Mouse (Mus musculus) midbrain, embryonic 16.5 days (tissue): ENCODE data around the gene Spry2. TPM values are rescaled to one million over a fixed set of nuclear protein-coding genes. Genes with fewer than 3 reads are reported as not detected.

Source experiments
- ATAC-seq: fragments of 200-750 bp; cut with Nextera tagmentation; 2 replicates; pipeline ENCODE4 v1.8.0; 2017; ENCODE audit warnings: moderate TSS enrichment
- H3K27ac ChIP-seq: fragments of 300-500 bp; sonication (generic); 2 replicates; pipeline ENCODE4 v1.5.1; 2014; ENCODE audit warnings: mild to moderate bottlenecking, low read length, mixed read lengths
- H3K27me3 ChIP-seq: fragments of 300-500 bp; sonication (generic); 2 replicates; pipeline ENCODE4 v1.6.1; 2014; ENCODE audit warnings: low read depth, low read length, mixed read lengths; ENCODE audit not compliant: control insufficient read depth, insufficient read depth
- H3K36me3 ChIP-seq: fragments of 300-500 bp; sonication (generic); 2 replicates; pipeline ENCODE4 v1.6.1; 2014; ENCODE audit warnings: mild to moderate bottlenecking, low read length, moderate library complexity, mixed read lengths; ENCODE audit not compliant: control insufficient read depth, insufficient read depth
- H3K4me1 ChIP-seq: fragments of 300-500 bp; sonication (generic); 2 replicates; pipeline ENCODE4 v1.6.1; 2014; ENCODE audit warnings: mild to moderate bottlenecking, low read length, mixed read lengths; ENCODE audit not compliant: control insufficient read depth, insufficient read depth
- H3K4me2 ChIP-seq: fragments of 300-500 bp; sonication (generic); 2 replicates; pipeline ENCODE4 v1.6.1; 2014; ENCODE audit warnings: mild to moderate bottlenecking, low read length, mixed read lengths
- H3K4me3 ChIP-seq: fragments of 300-500 bp; sonication (generic); 2 replicates; pipeline ENCODE4 v1.5.1; 2014; ENCODE audit warnings: low read depth, mild to moderate bottlenecking, low read length, moderate library complexity, mixed read lengths
- H3K9ac ChIP-seq: fragments of 300-500 bp; sonication (generic); 2 replicates; pipeline ENCODE4 v1.6.1; 2014; ENCODE audit warnings: low read depth, low read length, mixed read lengths
- H3K9me3 ChIP-seq: fragments of 300-500 bp; sonication (generic); replicated peaks from 2 replicates; pipeline ENCODE4 v1.6.1; 2014; ENCODE audit warnings: mild to moderate bottlenecking, low read length, mixed read lengths; ENCODE audit not compliant: control insufficient read depth, poor library complexity, severe bottlenecking
- WGBS: fragments of 180-500 bp; shearing (Covaris S2); extraction: QIAGEN DNeasy Blood & Tissue Kit; methylation state at CpG from one replicate; pipeline ENCODE4 v1.1.7; 2014; 5-methylcytosine and 5-hydroxymethylcytosine counted together
- polyA plus RNA-seq: library from polyadenylated mRNA; unstranded; fragments of >200 nt; fragmentation: Nextera tagmentation; extraction: Ambion mirVana; gene quantifications from 2 replicates; pipeline ENCODE4 v1.2.1, GENCODE M21; 2015

Gene Spry2
- polyA plus RNA-seq, 1 experiment from 2014 or later: 31.0 TPM

GRCm38 (mm10) chr14:105920395-105921216, 24.0 kb upstream of the Spry2 start:
- Histone ChIP-seq H3K9ac (peak overlapping the region; percentile 35; the same call in 1 of the 2 replicates), H3K27me3 (0 out of 2 replicates have a peak, but pooled peaks cover 3% of the 10 kb centered on the region), H3K9me3 (no peaks in the 10 kb centered on the region), H3K27ac (no peak overlapping the region), H3K36me3 (no peaks in the 10 kb centered on the region), H3K4me1 (peaks cover 2% of the 10 kb centered on the region; the same call in 1 of the 2 replicates), H3K4me3 (peak overlapping the region; percentile 1; the same call in 1 of the 2 replicates), H3K4me2 (peak overlapping the region; percentile 42)
- peak; percentile 54; the same call in 1 of the 2 replicates for ATAC-seq
- WGBS: 4% methylated on average over 23 of the region's 23 CpGs

GRCm38 (mm10) chr14:105907216-105907615, 10.6 kb upstream of the Spry2 start:
- H3K9me3 ChIP-seq: no peaks in the 10 kb centered on the region
- H3K4me2 ChIP-seq: no peak overlapping the region
- H3K27ac ChIP-seq: no peak overlapping the region
- H3K36me3 ChIP-seq: no peaks in the 10 kb centered on the region
- H3K9ac ChIP-seq: no peak overlapping the region
- WGBS: 85% methylated on average over 6 of the region's 6 CpGs
- no peak for ATAC-seq
- H3K4me1 ChIP-seq: no peaks in the 10 kb centered on the region
- H3K27me3 ChIP-seq: no peaks in the 10 kb centered on the region
- no peak overlapping the region for H3K4me3 ChIP-seq

GRCm38 (mm10) chr14:105905935-105906334, 9.3 kb upstream of the Spry2 start:
- ATAC-seq: no peak
- Histone ChIP-seq H3K27ac (no peak overlapping the region), H3K4me3 (no peak overlapping the region), H3K9ac (no peak overlapping the region), H3K27me3 (no peaks in the 10 kb centered on the region), H3K4me1 (no peaks in the 10 kb centered on the region), H3K9me3 (no peaks in the 10 kb centered on the region), H3K4me2 (no peak overlapping the region), H3K36me3 (no peaks in the 10 kb centered on the region)
- 96% methylated on average over 5 of the region's 5 CpGs for WGBS

- Histone ChIP-seq H3K4me1 (no peaks in the 10 kb centered on the region), H3K9ac (no peak overlapping the region), H3K27ac (no peak overlapping the region), H3K4me2 (no peak overlapping the region), H3K27me3 (no peaks in the 10 kb centered on the region), H3K36me3 (no peaks in the 10 kb centered on the region), H3K9me3 (no peaks in the 10 kb centered on the region), H3K4me3 (no peak overlapping the region)
- WGBS: 97% methylated on average over 4 of the region's 4 CpGs
- no peak for ATAC-seq
Observed at GRCm38 (mm10) chr14:105905509-105905908, 8.9 kb upstream of the Spry2 start.

- H3K4me1 ChIP-seq: no peaks in the 10 kb centered on the region
- H3K9me3 ChIP-seq: no peaks in the 10 kb centered on the region
- no peak overlapping the region for H3K9ac ChIP-seq
- no peaks in the 10 kb centered on the region for H3K36me3 ChIP-seq
- WGBS: 90% methylated on average over 7 of the region's 7 CpGs
- H3K27me3 ChIP-seq: no peaks in the 10 kb centered on the region
- no peak for ATAC-seq
- no peak overlapping the region for H3K4me2 ChIP-seq
- H3K4me3 ChIP-seq: no peak overlapping the region
- H3K27ac ChIP-seq: no peak overlapping the region
Observed at GRCm38 (mm10) chr14:105902807-105903206, 6.2 kb upstream of the Spry2 start.

GRCm38 (mm10) chr14:105900841-105901240, 4.2 kb upstream of the Spry2 start:
- no peaks in the 10 kb centered on the region for H3K27me3 ChIP-seq
- no peaks in the 10 kb centered on the region for H3K36me3 ChIP-seq
- no peaks in the 10 kb centered on the region for H3K9me3 ChIP-seq
- H3K4me1 ChIP-seq: no peaks in the 10 kb centered on the region
- H3K4me3 ChIP-seq: no peak overlapping the region
- H3K9ac ChIP-seq: no peak overlapping the region
- ATAC-seq: no peak
- 90% methylated on average over 3 of the region's 3 CpGs for WGBS
- H3K27ac ChIP-seq: no peak overlapping the region
- H3K4me2 ChIP-seq: no peak overlapping the region

- peak overlapping the region; percentile 80 for H3K4me2 ChIP-seq
- no peaks in the 10 kb centered on the region for H3K9me3 ChIP-seq
- WGBS: 6% methylated on average over 11 of the region's 11 CpGs
- peak overlapping the region; percentile 73 for H3K9ac ChIP-seq
- peaks cover 5% of the 10 kb centered on the region for H3K4me1 ChIP-seq
- no peaks in the 10 kb centered on the region for H3K36me3 ChIP-seq
- H3K27ac ChIP-seq: peak overlapping the region; percentile 99
- H3K4me3 ChIP-seq: peak overlapping the region; percentile 65
- no peak for ATAC-seq
- H3K27me3 ChIP-seq: no peaks in the 10 kb centered on the region
Observed at GRCm38 (mm10) chr14:105899116-105899515, 2.5 kb upstream of the Spry2 start.

GRCm38 (mm10) chr14:105898266-105899111, 1.9 kb upstream of the Spry2 start:
- Histone ChIP-seq H3K9me3 (no peaks in the 10 kb centered on the region), H3K4me3 (peak overlapping the region; percentile 65), H3K9ac (peak overlapping the region; percentile 73), H3K4me2 (peak overlapping the region; percentile 80), H3K27ac (peak overlapping the region; percentile 99), H3K27me3 (no peaks in the 10 kb centered on the region), H3K4me1 (peaks cover 9% of the 10 kb centered on the region), H3K36me3 (no peaks in the 10 kb centered on the region)
- ATAC-seq: peak; percentile 33
- WGBS: under 1% methylated on average over 58 of the region's 58 CpGs
